ENCODE assay signal across 24 mouse cellular contexts in genomic region chr19:29121394-29121793, GRCm38 (mm10). TPM values are rescaled to one million over a fixed set of nuclear protein-coding genes. Genes with fewer than 3 reads are reported as not detected.
DNase-seq lines count a peak whose midpoint lies in the region; ATAC-seq lines count a peak whose summit lies in the region.
"Had no signal": no experiment of that assay in that cellular context is flagged by ENCODE, and none has a peak within 500 bp of the region (broad histone marks: within the 10 kb centered on the region; RNA-seq: fewer than 3 reads in every experiment).

No protein-coding gene starts in this region.

- no peak overlapping the region for H3K27ac ChIP-seq in kidney, embryonic 16.5 days (ENCODE audit: low read length)
- H3K27ac ChIP-seq: embryonic facial prominence, embryonic 12.5 days; embryonic facial prominence, embryonic 15.5 days; forebrain, embryonic 15.5 days; heart, adult 2 months; heart, embryonic 10.5 days; heart, embryonic 13.5 days; hindbrain, embryonic 14.5 days; hindbrain, postnatal 0 days had no signal

- H3K27me3 ChIP-seq in kidney, embryonic 16.5 days (ENCODE audit: insufficient read depth, low read length) = no peaks in the 10 kb centered on the region
- H3K27me3 ChIP-seq: embryonic facial prominence, embryonic 12.5 days; embryonic facial prominence, embryonic 15.5 days; forebrain, embryonic 15.5 days; heart, embryonic 13.5 days had no signal

- WGBS in kidney, embryonic 16.5 days = 40% methylated on average over 9 of the region's 9 CpGs

- no peak overlapping the region for H3K4me3 ChIP-seq in kidney, embryonic 16.5 days (ENCODE audit: low read length)
- H3K4me3 ChIP-seq: embryonic facial prominence, embryonic 12.5 days; embryonic facial prominence, embryonic 15.5 days; forebrain, embryonic 15.5 days; heart, adult 2 months; heart, embryonic 10.5 days; heart, embryonic 13.5 days had no signal

- DNase-seq in adrenal gland, postnatal 25 days = peak; percentile 47
- no peak for DNase-seq in adrenal gland, adult 8-10 months
- peak; percentile 24 to 29 for DNase-seq in kidney, adult 8-10 months
- DNase-seq in kidney, postnatal 14 days = peak; percentile 14
- DNase-seq in kidney, postnatal 25 days = peak; percentile 35 to 45
- DNase-seq in heart, adult 18-20 months = no peak
- DNase-seq: cerebellum, adult 11 months; cerebellum, adult 2 months; cerebellum, adult 9-11 months; cerebellum, postnatal 25 days; gastrocnemius, postnatal 25 days; heart, adult 2 months; heart, postnatal 14 days; heart, postnatal 4 days had no signal

- no peak overlapping the region for H3K4me2 ChIP-seq in kidney, embryonic 16.5 days (replicated peaks; ENCODE audit: low read depth, low read length)
- H3K4me2 ChIP-seq: embryonic facial prominence, embryonic 12.5 days; embryonic facial prominence, embryonic 15.5 days; forebrain, embryonic 15.5 days; heart, embryonic 13.5 days; hindbrain, embryonic 14.5 days had no signal

- H3K36me3 ChIP-seq in kidney, embryonic 16.5 days (ENCODE audit: insufficient read depth, low read length) = peaks cover 27% of the 10 kb centered on the region

- H3K9ac ChIP-seq in kidney, embryonic 16.5 days (replicated peaks; ENCODE audit: low read length) = no peak overlapping the region
- H3K9ac ChIP-seq: embryonic facial prominence, embryonic 12.5 days; embryonic facial prominence, embryonic 15.5 days; forebrain, embryonic 15.5 days; heart, embryonic 13.5 days; hindbrain, embryonic 14.5 days had no signal

- H3K4me1 ChIP-seq in kidney, embryonic 16.5 days (ENCODE audit: insufficient read depth, low read length) = no peaks in the 10 kb centered on the region
- H3K4me1 ChIP-seq: embryonic facial prominence, embryonic 12.5 days; embryonic facial prominence, embryonic 15.5 days; forebrain, embryonic 15.5 days; heart, embryonic 10.5 days; heart, embryonic 13.5 days had no signal

- no peak for ATAC-seq in kidney, embryonic 16.5 days (ENCODE audit: low FRiP score, low TSS enrichment)
- ATAC-seq: CD4-positive, CD25-positive, alpha-beta regulatory T cell, adult 4 months; forebrain, embryonic 15.5 days; hindbrain, postnatal 0 days; inflammation-experienced regulatory T-cells, adult 6 months had no signal

- H3K9me3 ChIP-seq in kidney, embryonic 16.5 days (ENCODE audit: low read length) = no peaks in the 10 kb centered on the region
- H3K9me3 ChIP-seq: embryonic facial prominence, embryonic 12.5 days; embryonic facial prominence, embryonic 15.5 days; forebrain, embryonic 15.5 days; heart, embryonic 10.5 days; heart, embryonic 13.5 days had no signal

RNA-seq across cellular contexts. Expression of gene Rcl1, which starts 20.2 kb away (rescaled TPM):
- total RNA-seq in adrenal gland, postnatal 25 days (2021) = 32.4 and 32.9 TPM in 2 replicates
- 10 to 100 TPM; 23.7 to 36.2 (median 30.0) TPM for total RNA-seq in adrenal gland, adult 8-10 months (2022)
- 65.4 and 66.0 TPM in 2 replicates for polyA plus RNA-seq in kidney, embryonic 16.5 days (2015; fragmentation: Nextera tagmentation; extraction: Ambion mirVana)
- 1 to 10 TPM; 4.2 to 5.9 TPM for total RNA-seq in heart, adult 18-20 months (2021)

Comparison
In these comparisons a context has a peak if more than half of its experiments do, and no peak if none do; other contexts are left out.
1. DNase-seq: peak in adrenal gland, postnatal 25 days (single experiment), kidney, adult 8-10 months (2 of 2), kidney, postnatal 14 days (single experiment) and kidney, postnatal 25 days (2 of 2); none in adrenal gland, adult 8-10 months (single experiment) and heart, adult 18-20 months (0 of 2).